21 mouse cellular contexts compared by ENCODE assay signal in the genomic region with DNA sequence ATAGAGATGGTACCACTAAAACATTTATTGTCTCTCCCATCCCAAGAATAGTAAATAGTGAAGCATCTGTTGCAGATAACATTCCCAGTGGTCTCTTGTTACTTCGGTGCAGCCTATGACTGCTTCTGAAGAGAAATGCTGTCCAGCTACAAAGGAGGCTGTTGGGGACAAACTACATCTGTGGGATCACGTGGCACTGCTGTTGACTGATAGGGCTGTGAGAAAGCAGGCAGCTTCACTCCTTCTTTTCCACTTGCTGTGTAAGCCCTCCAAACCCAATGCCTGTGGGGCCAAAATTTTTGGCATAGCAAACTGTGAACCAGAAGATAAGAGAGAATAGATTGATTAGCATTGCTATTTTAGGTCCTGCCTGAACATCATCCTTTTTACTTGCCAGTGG. TPM values are rescaled to one million over a fixed set of nuclear protein-coding genes. Genes with fewer than 3 reads are reported as not detected.
DNase-seq lines count a peak whose midpoint lies in the region; ATAC-seq and TF ChIP-seq lines count a peak whose summit lies in the region.
"Had no signal": no experiment of that assay in that cellular context is flagged by ENCODE, and none has a peak within 500 bp of the region (broad histone marks: within the 10 kb centered on the region; RNA-seq: fewer than 3 reads in every experiment).

No protein-coding gene starts in this region.

- no peak overlapping the region for H3K9ac ChIP-seq in heart, embryonic 15.5 days
- no peak overlapping the region for H3K9ac ChIP-seq in hindbrain, embryonic 14.5 days
- H3K9ac ChIP-seq: limb, embryonic 15.5 days; midbrain, embryonic 12.5 days had no signal

- peak; percentile 70 for ATAC-seq in heart, embryonic 15.5 days (replicated peaks; ENCODE audit: insufficient number of reproducible peaks, insufficient read depth, low FRiP score, low read depth)
- ATAC-seq in hindbrain, embryonic 14.5 days (ENCODE audit: low FRiP score) = no peak

- H3K36me3 ChIP-seq in C2C12 (ENCODE audit: control insufficient read depth, insufficient read depth) = peaks cover 19% of the 10 kb centered on the region
- H3K36me3 ChIP-seq in heart, embryonic 15.5 days = peaks cover 44% of the 10 kb centered on the region
- H3K36me3 ChIP-seq in hindbrain, embryonic 14.5 days (replicated peaks; ENCODE audit: control insufficient read depth, insufficient read depth) = peaks cover 27% of the 10 kb centered on the region

- H3K4me1 ChIP-seq in heart, embryonic 15.5 days (replicated peaks) = peaks cover 78% of the 10 kb centered on the region
- H3K4me1 ChIP-seq in hindbrain, embryonic 14.5 days (replicated peaks; ENCODE audit: control insufficient read depth, insufficient read depth, low read length) = peaks cover 10% of the 10 kb centered on the region

- intact Hi-C loops in heart, postnatal 36 days (cut with DNase I) = no loop called here

- WGBS in heart, embryonic 15.5 days = 10% methylated on average over 2 of the region's 2 CpGs
- WGBS in hindbrain, embryonic 14.5 days = 78% methylated on average over 2 of the region's 2 CpGs

- H3K9me3 ChIP-seq in heart, embryonic 15.5 days (replicated peaks) = no peaks in the 10 kb centered on the region
- H3K9me3 ChIP-seq in hindbrain, embryonic 14.5 days (ENCODE audit: control insufficient read depth, low read length) = no peaks in the 10 kb centered on the region
- H3K9me3 ChIP-seq: limb, embryonic 15.5 days; midbrain, embryonic 12.5 days had no signal

- H3K79me3 ChIP-seq in C2C12 (ENCODE audit: low read depth) = no peaks in the 10 kb centered on the region

- H3ac ChIP-seq in C2C12 (ENCODE audit: control insufficient read depth, insufficient read length, low read depth) = no peak overlapping the region

- DNase-seq in heart, adult 11 months = peak; percentile 95
- DNase-seq in heart, postnatal 36 days = no peak
- peak; percentile 69 for DNase-seq in lung, postnatal 10 days
- no peak for DNase-seq in layer of hippocampus, adult 8-10 months (ENCODE audit: low spot score in 2 of 2)
- no peak for DNase-seq in hindbrain, embryonic 14.5 days (ENCODE audit: low spot score)
- no peak for DNase-seq in cerebellum, postnatal 14 days
- DNase-seq: adrenal gland, postnatal 10 days; cerebellum, adult 11-12 months; gastrocnemius, postnatal 25 days; kidney, adult 11 months; kidney, postnatal 10 days; layer of hippocampus, adult 9-11 months had no signal

- H3K27ac ChIP-seq in heart, embryonic 15.5 days = peak overlapping the region; percentile 83
- no peak overlapping the region for H3K27ac ChIP-seq in hindbrain, embryonic 14.5 days
- H3K27ac ChIP-seq: limb, embryonic 15.5 days; midbrain, embryonic 12.5 days; stomach, postnatal 0 days had no signal

- TF ChIP-seq CTCF in C2C12 (IDR thresholded peaks at IDR 0.05; ENCODE audit: control insufficient read depth, insufficient read depth, insufficient read length) = no peak

- H3K79me2 ChIP-seq in C2C12 (ENCODE audit: control insufficient read depth, insufficient read depth) = no peaks in the 10 kb centered on the region

- H3K4me3 ChIP-seq in C2C12 (ENCODE audit: insufficient read depth, poor library complexity, severe bottlenecking) = no peak overlapping the region
- no peak overlapping the region for H3K4me3 ChIP-seq in heart, embryonic 15.5 days
- H3K4me3 ChIP-seq in hindbrain, embryonic 14.5 days (replicated peaks; ENCODE audit: low read length) = no peak overlapping the region
- H3K4me3 ChIP-seq: limb, embryonic 15.5 days; midbrain, embryonic 12.5 days had no signal

- no peaks in the 10 kb centered on the region for H3K27me3 ChIP-seq in C2C12 (ENCODE audit: control insufficient read depth, insufficient read depth, insufficient read length)
- H3K27me3 ChIP-seq in heart, embryonic 15.5 days = no peaks in the 10 kb centered on the region
- H3K27me3 ChIP-seq in hindbrain, embryonic 14.5 days (ENCODE audit: control insufficient read depth, insufficient read depth, low read length) = peaks cover 46% of the 10 kb centered on the region
- H3K27me3 ChIP-seq: CH12.LX; limb, embryonic 15.5 days had no signal

- H3K4me2 ChIP-seq in heart, embryonic 15.5 days = no peak overlapping the region
- H3K4me2 ChIP-seq in hindbrain, embryonic 14.5 days (replicated peaks) = no peak overlapping the region
- H3K4me2 ChIP-seq: limb, embryonic 15.5 days; midbrain, embryonic 12.5 days had no signal

TF ChIP-seq in C2C12, 6 proteins besides CTCF, POLR2A, EP300 and RAD21:
- TF ChIP-seq MYOG (IDR thresholded peaks at IDR 0.05; ENCODE audit: control insufficient read depth, extremely low read depth, insufficient read length) (no peak), USF1 (IDR thresholded peaks at IDR 0.05; ENCODE audit: low read depth) (peak; percentile 13), CEBPB (IDR thresholded peaks at IDR 0.05; ENCODE audit: low read depth) (no peak), MAX (IDR thresholded peaks at IDR 0.05) (no peak)

RNA-seq across cellular contexts. Expression of a gene that starts 17.4 kb away (rescaled TPM):
- total RNA-seq in heart, postnatal 36 days (2021) = 1,000 to 10,000 TPM; 2,107 to 2,284 TPM
- polyA plus RNA-seq in C2C12 (2012; fragmentation: generic; extraction: Trizol) = 0.33 TPM
- polyA plus RNA-seq in heart, embryonic 15.5 days (2015; fragmentation: Nextera tagmentation; extraction: Ambion mirVana) = 1,541 and 1,964 TPM in 2 replicates
- total RNA-seq in layer of hippocampus, adult 8-10 months (2022) = not detected
- polyA plus RNA-seq in hindbrain, embryonic 14.5 days (2014; fragmentation: Nextera tagmentation; extraction: Ambion mirVana) = not detected in 2 replicates
- polyA plus RNA-seq: brain, embryonic 14.5 days; frontal cortex, adult 2 months; hindbrain, embryonic 11.5 days had no signal

RNA-seq across cellular contexts. Expression of a gene that starts 41.6 kb away (rescaled TPM):
- total RNA-seq in heart, postnatal 36 days (2021) = 10 to 100 TPM; 13.5 to 14.3 TPM
- 12.2 TPM for polyA plus RNA-seq in C2C12 (2012; fragmentation: generic; extraction: Trizol)
- 29.0 and 31.2 TPM in 2 replicates for polyA plus RNA-seq in heart, embryonic 15.5 days (2015; fragmentation: Nextera tagmentation; extraction: Ambion mirVana)
- 10 to 100 TPM; 20.7 to 25.0 (median 22.7) TPM for total RNA-seq in layer of hippocampus, adult 8-10 months (2022)
- 44.1 and 45.1 TPM in 2 replicates for polyA plus RNA-seq in hindbrain, embryonic 14.5 days (2014; fragmentation: Nextera tagmentation; extraction: Ambion mirVana)

RNA-seq across cellular contexts. Expression of a gene that starts 51.0 kb away (rescaled TPM):
- under 1 TPM; 0.68 to 0.92 TPM for total RNA-seq in heart, postnatal 36 days (2021)
- polyA plus RNA-seq in C2C12 (2012; fragmentation: generic; extraction: Trizol) = 28.2 TPM
- polyA plus RNA-seq in heart, embryonic 15.5 days (2015; fragmentation: Nextera tagmentation; extraction: Ambion mirVana) = 15.6 and 18.9 TPM in 2 replicates
- under 1 TPM in 2 of 4 experiments, not detected in 2; 0.09 to 0.45 TPM for total RNA-seq in layer of hippocampus, adult 8-10 months (2022)
- 2.4 and 2.7 TPM in 2 replicates for polyA plus RNA-seq in hindbrain, embryonic 14.5 days (2014; fragmentation: Nextera tagmentation; extraction: Ambion mirVana)

Comparison
In these comparisons a context has a peak if more than half of its experiments do, and no peak if none do; other contexts are left out.
1. DNase-seq: peak in heart, adult 11 months (single experiment) and lung, postnatal 10 days (single experiment); none in heart, postnatal 36 days (0 of 2), layer of hippocampus, adult 8-10 months (0 of 2), hindbrain, embryonic 14.5 days (single experiment) and cerebellum, postnatal 14 days (0 of 2).
2. RNA of a gene that starts 17.4 kb away (polyA plus RNA-seq): 1,541 to 1,964 TPM in heart, embryonic 15.5 days; 0.33 TPM in C2C12 (single experiment) and not detected in hindbrain, embryonic 14.5 days; every median in the first group is over 1,000 times any median in the second.